Mouse (Mus musculus) heart, embryonic 16.5 days (tissue): Measurements from ENCODE around the gene Ssu2. TPM values are rescaled to one million over a fixed set of nuclear protein-coding genes. Genes with fewer than 3 reads are reported as not detected.

Source experiments
- ATAC-seq: fragments of 200-750 bp; cut with Nextera tagmentation; replicated peaks from 2 replicates; pipeline ENCODE4 v1.8.0; 2017; ENCODE audit warnings: moderate number of reproducible peaks; ENCODE audit not compliant: insufficient read depth, low FRiP score; ENCODE audit errors: extremely low read depth
- H3K27ac ChIP-seq: fragments of 300-500 bp; sonication (generic); 2 replicates; pipeline ENCODE4 v1.5.1; 2014; ENCODE audit warnings: mild to moderate bottlenecking, low read length, control low read depth, moderate library complexity
- H3K27me3 ChIP-seq: fragments of 300-500 bp; sonication (generic); 2 replicates; pipeline ENCODE4 v1.6.1; 2014; ENCODE audit warnings: low read length, mixed read lengths; ENCODE audit not compliant: control insufficient read depth, insufficient read depth
- H3K36me3 ChIP-seq: fragments of 300-500 bp; sonication (generic); 2 replicates; pipeline ENCODE4 v1.6.1; 2014; ENCODE audit not compliant: control insufficient read depth, insufficient read depth
- H3K4me1 ChIP-seq: fragments of 300-500 bp; sonication (generic); 2 replicates; pipeline ENCODE4 v1.6.1; 2014; ENCODE audit warnings: low read length, mixed read lengths; ENCODE audit not compliant: control insufficient read depth, insufficient read depth
- H3K4me2 ChIP-seq: fragments of 300-500 bp; sonication (generic); 2 replicates; pipeline ENCODE4 v1.6.1; 2014; ENCODE audit warnings: low read depth, mild to moderate bottlenecking, control low read depth, low read length
- H3K4me3 ChIP-seq: fragments of 300-500 bp; sonication (generic); 2 replicates; pipeline ENCODE4 v1.5.1; 2014; ENCODE audit warnings: mild to moderate bottlenecking, control low read depth, low read length
- H3K9ac ChIP-seq: fragments of 300-500 bp; sonication (generic); 2 replicates; pipeline ENCODE4 v1.6.1; 2014; ENCODE audit warnings: low read length, control low read depth
- H3K9me3 ChIP-seq: fragments of 300-500 bp; sonication (generic); replicated peaks from 2 replicates; pipeline ENCODE4 v1.6.1; 2016; ENCODE audit warnings: low read length; ENCODE audit not compliant: control insufficient read depth
- WGBS: fragments of 180-500 bp; shearing (Covaris S2); extraction: QIAGEN DNeasy Blood & Tissue Kit; methylation state at CpG from one replicate; pipeline ENCODE4 v1.1.7; 2014; 5-methylcytosine and 5-hydroxymethylcytosine counted together
- polyA plus RNA-seq: library from polyadenylated mRNA; unstranded; fragments of >200 nt; fragmentation: Nextera tagmentation; extraction: Ambion mirVana; gene quantifications from 2 replicates; pipeline ENCODE4 v1.2.1, GENCODE M21; 2015

The Ssu2 gene
- polyA plus RNA-seq, 1 experiment from 2014 or later = 2.6 TPM

DNA sequence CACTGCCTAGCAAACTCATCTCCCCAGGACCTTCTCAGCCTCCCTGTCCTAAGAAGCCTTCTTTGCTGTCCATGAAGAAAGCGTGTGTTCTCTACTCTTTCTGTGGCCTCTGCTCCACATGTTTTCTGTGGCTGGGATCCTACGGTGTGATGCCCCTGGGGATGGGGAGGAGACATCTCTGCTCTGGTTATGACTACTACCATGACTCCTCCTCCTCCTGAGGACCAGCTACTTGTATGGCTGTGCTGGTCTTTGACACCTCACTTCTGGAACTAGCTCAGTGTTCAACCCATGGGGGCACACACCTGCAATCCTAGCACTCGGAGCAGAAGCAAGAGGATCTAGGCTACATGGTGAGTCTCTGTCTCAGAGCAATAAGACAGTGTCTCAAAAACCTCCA, 8.5 kb upstream of the Ssu2 start:
- Histone ChIP-seq H3K27me3 (no peaks in the 10 kb centered on the region), H3K27ac (no peak overlapping the region), H3K4me1 (peaks cover 12% of the 10 kb centered on the region), H3K4me2 (no peak overlapping the region), H3K9ac (no peak overlapping the region), H3K36me3 (no peaks in the 10 kb centered on the region), H3K4me3 (no peak overlapping the region), H3K9me3 (no peaks in the 10 kb centered on the region)
- ATAC-seq = no peak
- WGBS = 89% methylated on average over 3 of the region's 3 CpGs

- no peak for ATAC-seq
- peak overlapping the region; percentile 58 for H3K27ac ChIP-seq
- no peak overlapping the region for H3K4me3 ChIP-seq
- no peaks in the 10 kb centered on the region for H3K9me3 ChIP-seq
- H3K9ac ChIP-seq = no peak overlapping the region
- 80% methylated on average over 3 of the region's 3 CpGs for WGBS
- H3K4me1 ChIP-seq = peaks cover 2% of the 10 kb centered on the region; the same call in 1 of the 2 replicates
- H3K36me3 ChIP-seq = no peaks in the 10 kb centered on the region
- H3K27me3 ChIP-seq = no peaks in the 10 kb centered on the region
- H3K4me2 ChIP-seq = no peak overlapping the region
These were observed 562 bp upstream of the Ssu2 start for GRCm38 (mm10) chr6:112388385-112388784.

DNA sequence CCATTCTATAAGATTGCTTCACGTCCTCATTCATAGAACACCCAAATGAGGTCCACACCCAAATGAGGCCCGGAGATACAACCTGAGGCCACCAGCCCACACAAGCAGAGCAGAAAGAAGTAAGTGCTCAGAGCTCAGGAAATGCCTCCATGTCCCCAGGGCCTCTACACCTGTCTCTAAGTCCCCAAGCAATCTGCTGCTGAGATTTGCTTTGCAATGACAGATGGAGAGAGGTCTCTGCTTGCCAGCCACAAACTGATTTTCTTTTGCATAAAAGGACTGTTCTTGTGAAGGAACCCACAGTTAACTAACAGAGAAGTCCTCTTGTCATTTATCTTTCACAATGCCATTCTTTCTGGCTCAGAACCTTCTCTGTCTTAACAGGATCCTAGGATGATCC, 1.6 kb downstream of the Ssu2 start:
- H3K4me3 ChIP-seq = no peak overlapping the region
- WGBS = 56% methylated on average over 2 of the region's 2 CpGs
- H3K27ac ChIP-seq = no peak overlapping the region
- H3K27me3 ChIP-seq = no peaks in the 10 kb centered on the region
- no peak for ATAC-seq
- no peaks in the 10 kb centered on the region for H3K9me3 ChIP-seq
- H3K9ac ChIP-seq = no peak overlapping the region
- H3K36me3 ChIP-seq = no peaks in the 10 kb centered on the region
- H3K4me1 ChIP-seq = peaks cover 4% of the 10 kb centered on the region; the same call in 1 of the 2 replicates
- 0 out of 2 replicates have a peak overlapping the region, but pooled peaks have one; percentile 7 for H3K4me2 ChIP-seq

DNA sequence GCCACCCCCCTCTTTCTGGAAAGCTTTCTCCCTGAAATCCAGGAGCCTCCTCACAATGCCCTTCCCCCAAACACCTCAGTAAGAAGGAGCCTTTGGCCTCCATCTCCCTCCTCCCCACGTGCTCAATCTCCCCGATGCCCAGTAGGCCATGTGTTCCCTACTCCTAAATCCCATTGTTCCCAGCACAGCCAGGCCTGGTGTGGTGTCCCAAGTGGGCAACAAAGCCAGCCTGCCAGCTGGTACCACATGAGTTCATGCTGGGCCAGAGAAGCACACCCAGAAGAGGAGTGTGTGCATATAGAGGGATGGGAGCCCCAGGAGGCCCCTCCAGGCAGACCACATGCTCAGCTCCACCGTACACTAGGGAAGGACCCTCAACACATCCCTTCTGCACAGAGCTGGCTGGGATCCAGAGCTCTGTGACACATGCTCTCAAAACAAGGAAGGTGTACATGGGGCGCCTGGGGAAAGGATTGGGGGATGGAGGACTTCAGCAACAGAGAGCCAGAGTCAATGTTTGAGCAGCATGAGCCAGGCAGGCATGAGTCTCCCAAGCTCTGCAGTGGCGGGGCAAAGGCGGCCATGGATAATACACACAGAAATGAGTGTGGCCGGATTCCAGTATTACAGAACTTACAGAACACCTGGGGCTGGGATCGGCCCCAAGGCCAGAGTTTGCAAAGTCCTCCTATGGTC, 4.7 kb downstream of the Ssu2 start:
- H3K4me2 ChIP-seq = no peak overlapping the region
- 68% methylated on average over 8 of the region's 8 CpGs for WGBS
- ATAC-seq = no peak
- no peak overlapping the region for H3K4me3 ChIP-seq
- H3K9ac ChIP-seq = no peak overlapping the region
- H3K4me1 ChIP-seq = peaks cover 4% of the 10 kb centered on the region; the same call in 1 of the 2 replicates
- H3K27ac ChIP-seq = no peak overlapping the region
- no peaks in the 10 kb centered on the region for H3K9me3 ChIP-seq
- no peaks in the 10 kb centered on the region for H3K27me3 ChIP-seq
- no peaks in the 10 kb centered on the region for H3K36me3 ChIP-seq

GRCm38 (mm10) chr6:112379054-112379453, 8.8 kb downstream of the Ssu2 start:
- ATAC-seq = no peak

DNA sequence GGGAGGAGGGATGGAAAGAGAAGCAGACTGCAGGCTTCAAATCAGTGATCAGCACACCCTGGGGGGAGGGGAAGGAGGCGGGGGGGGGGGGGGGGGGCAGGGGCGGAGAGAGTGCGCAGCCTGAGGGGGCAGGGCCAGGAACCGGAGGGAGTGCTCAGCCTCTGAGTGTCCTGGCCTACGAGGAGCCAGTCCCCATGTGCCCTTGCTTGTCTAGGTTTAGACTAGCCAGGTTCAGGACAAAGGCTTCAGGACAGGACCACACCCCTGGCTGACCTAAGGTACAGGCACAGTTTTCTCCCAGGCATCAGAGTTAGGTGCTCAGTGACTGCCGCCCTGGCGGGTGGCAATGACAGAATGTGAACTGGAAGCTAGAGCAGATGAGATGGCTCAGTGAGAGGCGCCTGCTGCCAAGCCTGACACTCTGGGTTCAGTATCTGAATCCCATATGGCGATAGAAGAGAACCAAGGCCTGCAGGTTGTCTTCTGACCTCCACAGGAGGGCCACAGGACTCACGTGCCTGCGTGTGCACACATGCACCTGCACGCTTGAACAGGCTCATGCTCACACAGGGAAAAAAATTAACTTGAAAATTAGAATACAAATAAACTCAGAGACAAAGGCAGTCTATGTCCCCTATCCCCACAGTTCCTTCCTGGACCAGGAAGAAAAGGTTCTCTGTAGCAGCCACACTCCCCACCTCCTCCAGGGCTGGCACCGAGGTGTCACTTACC, 12.0 kb downstream of the Ssu2 start:
- ATAC-seq = no peak
- no peaks in the 10 kb centered on the region for H3K9me3 ChIP-seq
- 62% methylated on average over 10 of the region's 13 CpGs for WGBS

More at GRCm38 (mm10) chr6:112379054-112379453, 8.8 kb downstream of the Ssu2 start:
- H3K9ac ChIP-seq = no peak overlapping the region
- no peaks in the 10 kb centered on the region for H3K27me3 ChIP-seq
- H3K27ac ChIP-seq = no peak overlapping the region
- 90% methylated on average over 9 of the region's 9 CpGs for WGBS
- peaks cover 4% of the 10 kb centered on the region; the same call in 1 of the 2 replicates for H3K4me1 ChIP-seq
- H3K36me3 ChIP-seq = no peaks in the 10 kb centered on the region
- no peak overlapping the region for H3K4me2 ChIP-seq
- H3K9me3 ChIP-seq = no peaks in the 10 kb centered on the region
- no peak overlapping the region for H3K4me3 ChIP-seq

GRCm38 (mm10) chr6:112373886-112374585, 13.8 kb downstream of the Ssu2 start:
- Histone ChIP-seq H3K4me2 (no peak overlapping the region), H3K36me3 (no peaks in the 10 kb centered on the region), H3K4me1 (no peaks in the 10 kb centered on the region), H3K27ac (no peak overlapping the region), H3K9ac (no peak overlapping the region), H3K27me3 (no peaks in the 10 kb centered on the region), H3K4me3 (no peak overlapping the region), H3K9me3 (no peaks in the 10 kb centered on the region)
- 47% methylated on average over 8 of the region's 8 CpGs for WGBS
- ATAC-seq = no peak

More for the DNA sequence above, 12.0 kb downstream of the Ssu2 start:
- Histone ChIP-seq H3K4me1 (no peaks in the 10 kb centered on the region), H3K4me2 (no peak overlapping the region), H3K27me3 (no peaks in the 10 kb centered on the region), H3K27ac (no peak overlapping the region), H3K4me3 (no peak overlapping the region), H3K9ac (no peak overlapping the region), H3K36me3 (no peaks in the 10 kb centered on the region)

DNA sequence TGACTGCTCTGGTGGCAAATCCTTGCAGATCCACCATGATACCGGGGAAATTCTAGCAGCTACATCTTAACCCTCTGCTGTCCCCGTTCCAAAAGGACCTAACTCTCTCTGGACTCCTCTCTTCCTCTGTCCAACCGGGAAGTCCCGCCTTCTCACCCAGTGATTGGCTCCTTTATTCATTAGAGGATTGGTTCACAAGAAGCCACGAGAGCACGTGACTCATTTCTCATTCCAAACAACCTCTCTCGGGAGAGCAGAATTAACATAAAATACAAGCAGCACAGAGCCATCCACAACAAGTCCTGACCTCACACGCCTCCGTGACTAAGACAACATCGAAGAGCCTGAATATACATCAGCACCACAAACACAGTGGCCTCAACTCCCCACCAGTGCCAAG, 22.5 kb downstream of the Ssu2 start:
- H3K9ac ChIP-seq = no peak overlapping the region
- no peaks in the 10 kb centered on the region for H3K9me3 ChIP-seq
- no peak overlapping the region for H3K27ac ChIP-seq
- ATAC-seq = no peak
- no peak overlapping the region for H3K4me2 ChIP-seq
- H3K36me3 ChIP-seq = no peaks in the 10 kb centered on the region
- no peak overlapping the region for H3K4me3 ChIP-seq
- H3K27me3 ChIP-seq = no peaks in the 10 kb centered on the region
- WGBS = 81% methylated on average over 10 of the region's 10 CpGs
- no peaks in the 10 kb centered on the region for H3K4me1 ChIP-seq

DNA sequence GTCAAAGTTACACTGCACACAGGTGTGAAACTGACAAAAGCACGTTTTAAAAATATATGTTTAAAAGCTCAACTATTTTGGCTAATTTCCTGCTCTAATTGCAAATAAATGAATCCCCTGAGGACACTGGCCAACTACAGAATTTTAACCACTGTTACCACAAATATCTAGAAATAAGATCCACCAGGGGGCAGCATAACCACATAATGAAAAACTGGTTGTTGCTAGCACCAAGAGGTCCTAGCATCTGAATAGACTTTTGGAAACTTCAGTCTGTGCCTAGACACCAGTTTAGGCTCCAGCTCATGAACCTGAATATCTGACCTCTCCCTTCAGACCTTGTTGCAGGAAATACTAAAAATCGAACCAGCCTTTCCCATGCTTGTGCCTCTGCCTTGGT, 23.2 kb downstream of the Ssu2 start:
- no peak overlapping the region for H3K4me2 ChIP-seq
- no peak overlapping the region for H3K9ac ChIP-seq
- no peak overlapping the region for H3K27ac ChIP-seq
- H3K4me3 ChIP-seq = no peak overlapping the region
- H3K27me3 ChIP-seq = no peaks in the 10 kb centered on the region
- ATAC-seq = no peak
- H3K4me1 ChIP-seq = no peaks in the 10 kb centered on the region
- no peaks in the 10 kb centered on the region for H3K36me3 ChIP-seq
- 34% methylated on average over 2 of the region's 2 CpGs for WGBS
- H3K9me3 ChIP-seq = no peaks in the 10 kb centered on the region
